Mouse (Mus musculus) heart, embryonic 11.5 days (tissue): Measurements from ENCODE around the gene Pgm5. TPM values are rescaled to one million over a fixed set of nuclear protein-coding genes. Genes with fewer than 3 reads are reported as not detected.
"Not testable (repeated sequence)": the region's sequence is repeated elsewhere in the genome, so short reads cannot be mapped to it uniquely, and the experiment has no call there.

Source experiments
- ATAC-seq: fragments of 200-750 bp; cut with Nextera tagmentation; replicated peaks from 2 replicates; pipeline ENCODE4 v1.8.0; 2017; ENCODE audit warnings: moderate library complexity; ENCODE audit not compliant: insufficient number of reproducible peaks, low FRiP score, low TSS enrichment
- H3K27ac ChIP-seq: fragments of 300-500 bp; sonication (generic); 2 replicates; pipeline ENCODE4 v1.5.1; 2014; ENCODE audit warnings: mild to moderate bottlenecking, low read depth, low read length
- H3K27me3 ChIP-seq: fragments of 300-500 bp; sonication (generic); 2 replicates; pipeline ENCODE4 v1.6.1; 2014; ENCODE audit warnings: mild to moderate bottlenecking, low read length, mixed read lengths; ENCODE audit not compliant: control insufficient read depth, insufficient read depth
- H3K36me3 ChIP-seq: fragments of 300-500 bp; sonication (generic); 2 replicates; pipeline ENCODE4 v1.6.1; 2014; ENCODE audit warnings: mild to moderate bottlenecking, low read length, moderate library complexity, mixed read lengths; ENCODE audit not compliant: control insufficient read depth, insufficient read depth
- H3K4me1 ChIP-seq: fragments of 300-500 bp; sonication (generic); 2 replicates; pipeline ENCODE4 v1.6.1; 2014; ENCODE audit warnings: low read length; ENCODE audit not compliant: control insufficient read depth, insufficient read depth
- H3K4me2 ChIP-seq: fragments of 300-500 bp; sonication (generic); 2 replicates; pipeline ENCODE4 v1.6.1; 2014; ENCODE audit warnings: mild to moderate bottlenecking, moderate library complexity
- H3K4me3 ChIP-seq: fragments of 300-500 bp; sonication (generic); 2 replicates; pipeline ENCODE4 v1.5.1; 2014; ENCODE audit warnings: low read depth, low read length
- H3K9ac ChIP-seq: fragments of 300-500 bp; sonication (generic); 2 replicates; pipeline ENCODE4 v1.6.1; 2014; ENCODE audit warnings: mild to moderate bottlenecking, low read depth, low read length, moderate library complexity
- H3K9me3 ChIP-seq: fragments of 300-500 bp; sonication (generic); replicated peaks from 2 replicates; pipeline ENCODE4 v1.6.1; 2016; ENCODE audit warnings: low read length; ENCODE audit not compliant: control insufficient read depth
- WGBS: fragments of 180-500 bp; shearing (Covaris S2); extraction: QIAGEN DNeasy Blood & Tissue Kit; methylation state at CpG from one replicate; pipeline ENCODE4 v1.1.7; 2014; ENCODE audit not compliant: insufficient replicate concordance; 5-methylcytosine and 5-hydroxymethylcytosine counted together
- polyA plus RNA-seq: library from polyadenylated mRNA; unstranded; fragments of >200 nt; fragmentation: Nextera tagmentation; extraction: Ambion mirVana; gene quantifications from 2 replicates; pipeline ENCODE4 v1.2.1, GENCODE M21; 2014

Pgm5 gene
- polyA plus RNA-seq, 1 experiment from 2014 or later, result 6.3 TPM

DNA sequence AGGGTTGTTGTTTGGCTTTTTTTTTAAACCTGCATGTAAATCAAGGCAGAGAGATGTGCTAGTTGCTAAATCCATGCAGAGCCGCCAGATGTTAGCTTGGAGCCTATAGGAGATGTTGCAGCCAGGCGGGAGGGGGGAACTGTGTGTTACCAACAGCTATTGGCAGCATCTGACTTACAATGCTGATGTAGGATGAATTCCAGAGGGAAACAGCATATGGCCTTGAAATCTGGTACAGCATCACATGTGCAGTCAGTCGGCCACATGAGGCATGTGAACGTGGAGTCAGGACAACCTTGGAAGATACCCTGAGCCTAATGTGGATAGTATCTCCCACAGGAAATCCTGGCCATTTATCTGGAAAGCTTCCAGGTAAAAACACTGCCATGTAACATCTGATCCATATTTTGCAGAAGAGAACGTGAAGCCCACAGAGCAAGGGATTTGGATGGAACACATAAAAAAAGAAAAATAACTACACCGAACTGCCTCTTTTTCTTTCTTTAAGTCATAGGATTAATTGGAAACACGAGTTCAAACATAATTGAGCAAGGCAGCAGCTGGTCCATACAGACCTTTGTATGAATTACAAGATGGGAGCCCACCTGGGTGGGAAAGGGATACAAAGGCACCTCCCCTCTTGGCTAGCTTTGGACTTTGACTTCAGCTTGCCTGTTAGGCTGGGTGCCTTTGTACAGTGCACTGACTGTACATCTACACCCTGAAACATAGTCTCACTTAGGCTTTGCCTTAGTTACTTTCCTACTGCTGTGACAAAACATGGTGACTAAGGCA is 145.2 kb downstream of the Pgm5 start:
- H3K4me1 ChIP-seq, result no peaks in the 10 kb centered on the region
- 81% methylated on average over 7 of the region's 7 CpGs for WGBS
- H3K27ac ChIP-seq, result no peak overlapping the region
- no peak for ATAC-seq
- no peak overlapping the region for H3K4me2 ChIP-seq
- no peaks in the 10 kb centered on the region for H3K27me3 ChIP-seq
- no peaks in the 10 kb centered on the region for H3K36me3 ChIP-seq
- H3K9ac ChIP-seq, result no peak overlapping the region
- no peak overlapping the region for H3K4me3 ChIP-seq
- no peaks in the 10 kb centered on the region for H3K9me3 ChIP-seq

- ATAC-seq, result no peak
- H3K27me3 ChIP-seq, result no peaks in the 10 kb centered on the region
- H3K4me2 ChIP-seq, result no peak overlapping the region
- peaks cover 18% of the 10 kb centered on the region for H3K4me1 ChIP-seq
- H3K36me3 ChIP-seq, result no peaks in the 10 kb centered on the region
- H3K9me3 ChIP-seq, result no peaks in the 10 kb centered on the region
- peak overlapping the region; percentile 25; the same call in 1 of the 2 replicates for H3K27ac ChIP-seq
- WGBS, result 29% methylated on average over 7 of the region's 7 CpGs
- H3K4me3 ChIP-seq, result no peak overlapping the region
- H3K9ac ChIP-seq, result no peak overlapping the region
Measured at GRCm38 (mm10) chr19:24708032-24708431, 153.6 kb downstream of the Pgm5 start.

DNA sequence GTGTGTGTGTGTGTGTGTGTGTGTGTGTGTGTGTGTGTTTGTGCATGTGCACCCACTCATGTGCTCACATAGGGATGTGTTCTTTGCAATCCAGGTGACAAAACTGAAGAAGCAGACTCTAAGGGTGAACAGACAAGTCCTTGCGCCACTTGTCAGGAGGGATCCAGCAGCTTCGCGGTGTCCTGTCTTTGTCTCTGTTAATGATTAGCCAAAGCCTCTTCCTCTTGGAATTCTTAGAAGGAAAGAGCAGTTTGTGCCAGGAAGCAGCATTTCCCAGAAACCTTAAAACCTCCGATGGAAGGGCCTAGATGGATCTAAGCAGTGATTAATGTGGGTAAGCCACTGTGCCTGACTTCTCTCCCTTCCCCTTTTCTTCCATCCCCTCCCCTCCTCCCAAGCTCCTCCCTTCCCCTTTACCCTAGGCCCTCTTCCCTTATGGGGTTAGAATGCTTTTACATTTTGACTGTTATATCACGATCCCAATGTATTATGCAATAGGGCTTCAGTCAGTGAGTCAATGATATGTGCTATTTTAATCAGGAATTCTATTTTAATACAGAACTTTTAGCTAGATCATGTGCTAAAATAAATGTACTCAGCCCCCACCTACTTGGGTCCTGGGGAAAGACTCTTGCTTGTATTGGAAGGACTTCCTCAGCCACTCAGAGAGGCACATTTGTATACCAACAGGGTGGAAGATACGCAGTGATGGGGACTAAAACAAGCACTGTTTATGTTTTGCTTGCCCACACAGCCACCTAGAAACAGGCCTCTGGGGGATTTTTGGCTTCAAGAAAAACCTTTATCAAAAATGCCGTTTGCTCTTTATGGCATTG is 154.4 kb downstream of the Pgm5 start:
- no peak overlapping the region for H3K4me2 ChIP-seq
- peaks cover 18% of the 10 kb centered on the region for H3K4me1 ChIP-seq
- 65% methylated on average over 7 of the region's 7 CpGs for WGBS
- no peak for ATAC-seq
- no peaks in the 10 kb centered on the region for H3K36me3 ChIP-seq
- H3K27me3 ChIP-seq, result no peaks in the 10 kb centered on the region
- H3K4me3 ChIP-seq, result no peak overlapping the region
- H3K9me3 ChIP-seq, result no peaks in the 10 kb centered on the region
- no peak overlapping the region; the same call in 1 of the 2 replicates for H3K9ac ChIP-seq
- H3K27ac ChIP-seq, result peak overlapping the region; percentile 25; the same call in 1 of the 2 replicates

- no peaks in the 10 kb centered on the region for H3K27me3 ChIP-seq
- WGBS, result 60% methylated on average over 1 of the region's 1 CpGs
- no peaks in the 10 kb centered on the region for H3K9me3 ChIP-seq
- ATAC-seq, result no peak
- H3K4me1 ChIP-seq, result peaks cover 18% of the 10 kb centered on the region
- H3K4me3 ChIP-seq, result no peak overlapping the region
- no peak overlapping the region for H3K27ac ChIP-seq
- H3K36me3 ChIP-seq, result no peaks in the 10 kb centered on the region
- H3K9ac ChIP-seq, result no peak overlapping the region
- no peak overlapping the region for H3K4me2 ChIP-seq
Measured at GRCm38 (mm10) chr19:24705395-24705794, 156.3 kb downstream of the Pgm5 start.

DNA sequence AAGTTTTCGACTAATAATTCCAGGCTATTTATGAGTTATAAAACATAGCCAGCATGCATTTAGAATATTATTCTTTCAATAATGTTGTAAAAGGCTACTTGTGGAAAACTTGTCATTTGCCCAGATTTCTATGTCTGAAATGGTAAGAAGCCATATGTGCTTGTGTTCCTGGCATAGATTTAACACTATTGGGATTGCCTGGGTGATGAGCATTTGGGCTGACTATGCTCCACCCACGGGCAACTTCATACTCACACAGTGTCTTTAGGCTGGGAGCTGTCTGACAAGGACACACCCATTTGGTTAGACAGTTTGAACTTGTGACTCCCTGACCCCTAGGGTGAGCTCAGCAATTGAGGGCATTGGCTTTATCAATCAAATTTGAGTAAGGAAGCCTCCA is 157.3 kb downstream of the Pgm5 start:
- no peaks in the 10 kb centered on the region for H3K36me3 ChIP-seq

DNA sequence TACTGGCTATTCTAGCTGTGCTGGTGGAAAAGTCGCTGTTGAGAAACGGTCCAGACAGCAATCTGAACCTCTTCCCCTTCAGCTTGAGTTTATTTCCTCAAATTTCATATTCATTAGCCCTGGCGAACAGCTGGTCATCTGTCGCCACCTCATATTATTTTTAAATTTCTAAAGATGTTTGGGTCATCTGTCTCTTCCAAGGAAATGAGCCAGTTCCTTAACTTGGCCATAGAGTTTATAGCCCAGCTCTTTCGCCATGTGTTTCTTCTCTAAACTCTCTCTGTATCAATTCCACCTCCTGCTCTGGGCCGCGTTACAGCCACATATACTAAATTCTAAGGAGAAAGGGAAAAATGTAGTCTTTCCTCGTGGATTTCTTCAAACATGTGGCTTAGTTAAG is 158.0 kb downstream of the Pgm5 start:
- Histone ChIP-seq H3K27ac (no peak overlapping the region), H3K4me2 (no peak overlapping the region), H3K9ac (no peak overlapping the region), H3K4me3 (no peak overlapping the region), H3K4me1 (peaks cover 18% of the 10 kb centered on the region), H3K9me3 (no peaks in the 10 kb centered on the region), H3K27me3 (no peaks in the 10 kb centered on the region), H3K36me3 (no peaks in the 10 kb centered on the region)
- WGBS, result 72% methylated on average over 8 of the region's 8 CpGs
- no peak for ATAC-seq

More for the DNA sequence above, 157.3 kb downstream of the Pgm5 start:
- Histone ChIP-seq H3K27ac (no peak overlapping the region), H3K9ac (no peak overlapping the region), H3K4me2 (no peak overlapping the region), H3K27me3 (no peaks in the 10 kb centered on the region), H3K4me1 (peaks cover 18% of the 10 kb centered on the region), H3K4me3 (no peak overlapping the region), H3K9me3 (no peaks in the 10 kb centered on the region)
- 74% methylated on average over 2 of the region's 2 CpGs for WGBS
- ATAC-seq, result no peak

DNA sequence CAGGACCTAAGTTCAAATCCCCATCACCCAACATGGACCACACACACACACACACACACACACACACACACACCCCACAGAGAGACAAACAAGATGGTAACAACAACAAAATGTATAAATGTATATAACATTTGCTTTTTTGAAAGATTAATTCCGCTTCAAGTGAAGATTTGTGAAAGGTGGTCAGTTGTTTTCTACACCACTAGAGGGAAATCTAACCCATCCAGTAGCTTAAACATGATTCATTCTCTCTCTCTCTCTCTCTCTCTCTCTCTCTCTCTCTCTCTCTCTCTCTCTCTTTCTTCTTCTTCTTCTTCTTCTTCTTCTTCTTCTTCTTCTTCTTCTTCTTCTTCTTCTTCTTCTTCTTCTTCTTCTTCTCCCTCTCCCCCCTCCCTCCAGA is 158.5 kb downstream of the Pgm5 start:
- not testable (repeated sequence) for H3K9me3 ChIP-seq, H3K27me3 ChIP-seq, H3K4me2 ChIP-seq, H3K27ac ChIP-seq, H3K9ac ChIP-seq, ATAC-seq, H3K36me3 ChIP-seq, H3K4me3 ChIP-seq
- H3K4me1 ChIP-seq, result peaks cover 16% of the 10 kb centered on the region
- WGBS, result 70% methylated on average over 1 of the region's 1 CpGs

DNA sequence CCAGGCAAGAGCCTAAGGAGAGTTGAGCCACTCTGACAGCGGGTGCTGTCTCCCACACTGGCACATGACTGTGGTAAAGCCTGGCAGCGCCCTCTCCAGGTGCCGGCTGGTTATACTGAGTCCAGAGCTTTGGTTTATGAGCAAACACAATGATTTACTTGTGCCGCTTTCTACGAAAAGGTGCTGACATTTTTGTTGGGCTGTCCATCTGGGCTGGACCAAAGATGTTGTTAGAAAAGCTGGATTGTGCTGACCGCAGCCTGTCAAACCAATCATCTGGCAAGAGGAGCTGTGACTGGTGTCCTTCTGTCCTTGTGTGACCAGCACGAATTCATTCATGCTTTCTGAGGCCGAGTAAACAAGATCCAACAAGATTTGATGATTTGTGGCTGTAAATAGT is 159.9 kb downstream of the Pgm5 start:
- Histone ChIP-seq H3K4me2 (no peak overlapping the region), H3K36me3 (no peaks in the 10 kb centered on the region), H3K27me3 (no peaks in the 10 kb centered on the region), H3K9me3 (no peaks in the 10 kb centered on the region), H3K9ac (no peak overlapping the region), H3K4me1 (peaks cover 5% of the 10 kb centered on the region; the same call in 1 of the 2 replicates), H3K27ac (no peak overlapping the region), H3K4me3 (no peak overlapping the region)
- no peak for ATAC-seq
- WGBS, result 65% methylated on average over 8 of the region's 8 CpGs
